Mouse (Mus musculus): ENCODE results near the gene Naf1.

DNA sequence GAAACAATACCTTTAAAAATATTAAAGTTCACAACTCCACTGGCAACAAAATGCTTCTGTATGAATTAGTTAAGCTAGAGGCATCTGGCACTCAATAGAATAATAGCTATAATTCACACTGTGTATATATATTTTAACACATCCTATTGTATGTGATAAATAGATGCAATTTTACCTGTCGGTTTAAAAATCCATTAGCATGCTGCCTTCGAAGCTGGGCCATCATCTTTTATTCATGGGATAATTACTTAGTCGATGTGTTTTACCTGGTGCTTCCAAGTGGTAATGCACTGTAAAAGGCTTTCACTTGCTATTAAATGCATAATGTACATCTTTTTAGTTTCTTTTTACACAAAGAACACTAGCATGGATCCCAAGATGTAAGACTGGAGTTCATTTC is 76.2 kb downstream of the Naf1 start:
- TF ChIP-seq GATA1 (IDR thresholded peaks at IDR 0.05; ENCODE audit: low read length): no peak
- TF ChIP-seq TAL1 (IDR thresholded peaks at IDR 0.05; ENCODE audit: low read length): no peak
